Mouse (Mus musculus): Measurements from ENCODE around the gene Wdr83. TPM values are rescaled to one million over a fixed set of nuclear protein-coding genes. Genes with fewer than 3 reads are reported as not detected.

Wdr83 gene
- total and polyA plus RNA-seq, 3 experiments: 27.0 to 58.4 TPM; not detected in 1

DNA sequence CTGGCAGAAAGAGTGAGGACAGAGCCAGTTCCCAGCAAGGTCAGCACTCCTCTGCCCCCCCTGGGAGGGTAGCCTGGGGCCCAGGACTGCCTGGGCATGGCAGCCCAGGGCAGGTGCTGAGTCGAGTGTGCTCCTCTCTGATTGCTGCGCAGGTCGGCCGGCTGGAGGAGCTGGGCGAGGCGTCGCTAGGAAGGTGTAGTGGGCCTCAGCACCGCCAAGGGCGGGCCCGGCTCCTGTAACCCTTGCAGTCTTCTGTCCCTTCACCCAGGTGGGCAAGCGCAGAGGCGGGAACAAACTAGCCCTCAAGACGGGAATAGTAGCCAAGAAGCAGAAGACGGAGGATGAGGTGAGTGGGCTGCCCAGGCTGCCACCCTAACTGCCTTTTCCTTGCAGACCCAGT lies 51.8 kb downstream of the Wdr83 start:
- TF ChIP-seq GABPA (IDR thresholded peaks at IDR 0.05; ENCODE audit: low read depth, low read length) (no peak), CHD1 (IDR thresholded peaks at IDR 0.05; ENCODE audit: low read depth, low read length) (no peak), NRF1 (IDR thresholded peaks at IDR 0.05; ENCODE audit: insufficient read depth, low read depth, low read length, poor library complexity, severe bottlenecking) (no peak), JUND (IDR thresholded peaks at IDR 0.05; ENCODE audit: low read depth, low read length) (no peak), MXI1 (IDR thresholded peaks at IDR 0.05; ENCODE audit: low read depth, low read length) (no peak), CHD2 (IDR thresholded peaks at IDR 0.05; ENCODE audit: low read length) (no peak), HCFC1 (IDR thresholded peaks at IDR 0.05; ENCODE audit: low read depth, low read length) (no peak), TAL1 (IDR thresholded peaks at IDR 0.05; ENCODE audit: low read length) (no peak), TCF12 (IDR thresholded peaks at IDR 0.05; ENCODE audit: low read depth, low read length) (no peak), GATA1 (IDR thresholded peaks at IDR 0.05; ENCODE audit: low read depth, low read length) (no peak), RCOR1 (IDR thresholded peaks at IDR 0.05; ENCODE audit: low read depth, low read length) (no peak)
- DNase-seq (ENCODE audit: low read depth, low spot score): no peak
- no peaks in the 10 kb centered on the region for H3K27me3 ChIP-seq (ENCODE audit: control insufficient read depth in 1 of 2, insufficient read depth in 2 of 2, low read length in 2 of 2)
- no peaks in the 10 kb centered on the region for H3K9me3 ChIP-seq (replicated peaks; ENCODE audit: insufficient read depth, low read length)
- peaks cover 43% of the 10 kb centered on the region for H3K79me2 ChIP-seq (ENCODE audit: control insufficient read depth, insufficient read depth, low read length, poor library complexity)
- H3K36me3 ChIP-seq (ENCODE audit: control insufficient read depth in 1 of 2, insufficient read depth in 2 of 2, low read length in 2 of 2): peaks cover 4 to 10% of the 10 kb centered on the region in 2 experiments
- H3K4me1 ChIP-seq (ENCODE audit: control insufficient read depth in 1 of 2, insufficient read depth in 2 of 2, low read length in 2 of 2): peaks cover 6 to 10% of the 10 kb centered on the region in 2 experiments; a peak in 3 of 4 replicates
- H3K9ac ChIP-seq (ENCODE audit: control insufficient read depth, low read depth, low read length, poor library complexity, severe bottlenecking): no peak overlapping the region
- H3K27ac ChIP-seq (ENCODE audit: control insufficient read depth, low read depth, low read length): no peak overlapping the region
- no peak overlapping the region for H3K4me3 ChIP-seq (ENCODE audit: control insufficient read depth in 1 of 2, insufficient read depth in 1 of 2, low read depth in 2 of 2, low read length in 2 of 2)

GRCm38 (mm10) chr8:85027922-85028321 lies 53.2 kb downstream of the Wdr83 start:
- TF ChIP-seq EP300 (IDR thresholded peaks at IDR 0.05; ENCODE audit: low read depth in 1 of 2, low read length in 2 of 2) (no peak), GABPA (IDR thresholded peaks at IDR 0.05; ENCODE audit: low read depth, low read length) (no peak), KAT2A (conservative IDR thresholded peaks at IDR 0.05; ENCODE audit: low read depth, low read length) (no peak), MAFK (IDR thresholded peaks at IDR 0.05; ENCODE audit: borderline replicate concordance, low read depth, low read length) (no peak), ZKSCAN1 (IDR thresholded peaks at IDR 0.05; ENCODE audit: low read depth, low read length) (no peak), ETS1 (IDR thresholded peaks at IDR 0.05; ENCODE audit: low read depth, low read length) (no peak), TBP (IDR thresholded peaks at IDR 0.05; ENCODE audit: low read depth, low read length) (no peak), ZNF384 (IDR thresholded peaks at IDR 0.05; ENCODE audit: low read depth, low read length) (no peak), MAZ (IDR thresholded peaks at IDR 0.05; ENCODE audit: low read depth, low read length) (no peak), NELFE (IDR thresholded peaks at IDR 0.05; ENCODE audit: low read depth, low read length) (no peak), CHD1 (IDR thresholded peaks at IDR 0.05; ENCODE audit: low read depth, low read length) (peak; percentile 49; the same call in 1 of the 2 replicates), RAD21 (IDR thresholded peaks at IDR 0.05; ENCODE audit: low read depth, low read length) (peak; percentile 6), SMC3 (IDR thresholded peaks at IDR 0.05; ENCODE audit: low read depth, low read length) (peak; percentile 14; the same call in 1 of the 2 replicates), CTCF (IDR thresholded peaks at IDR 0.05 in 2 of 3, conservative IDR thresholded peaks at IDR 0.05 in 1 of 3; ENCODE audit: control insufficient read depth in 1 of 3, insufficient read depth in 1 of 3, low read depth in 2 of 3, low read length in 3 of 3, poor library complexity in 1 of 3, severe bottlenecking in 1 of 3) (peak in 1 of 3 experiments; percentile 20; a peak in 1 of 6 replicates), E2F4 (IDR thresholded peaks at IDR 0.05; ENCODE audit: borderline replicate concordance, low read depth, low read length) (no peak)
- Histone ChIP-seq H3K36me3 (ENCODE audit: control insufficient read depth in 1 of 2, insufficient read depth in 2 of 2, low read length in 2 of 2) (peaks cover 4 to 14% of the 10 kb centered on the region in 2 experiments; a peak in 3 of 4 replicates), H3K9me3 (replicated peaks; ENCODE audit: insufficient read depth, low read length) (no peaks in the 10 kb centered on the region), H3K4me1 (ENCODE audit: control insufficient read depth in 1 of 2, insufficient read depth in 2 of 2, low read length in 2 of 2) (peaks cover 9 to 14% of the 10 kb centered on the region in 2 experiments; a peak in 3 of 4 replicates), H3K9ac (ENCODE audit: control insufficient read depth, low read depth, low read length, poor library complexity, severe bottlenecking) (peak overlapping the region; percentile 93), H3K27me3 (ENCODE audit: control insufficient read depth in 1 of 2, insufficient read depth in 2 of 2, low read length in 2 of 2) (no peaks in the 10 kb centered on the region), H3K4me3 (ENCODE audit: control insufficient read depth in 1 of 2, insufficient read depth in 1 of 2, low read depth in 2 of 2, low read length in 2 of 2) (peak overlapping the region; percentile 94 to 95), H3K79me2 (ENCODE audit: control insufficient read depth, insufficient read depth, low read length, poor library complexity) (peaks cover 47% of the 10 kb centered on the region), H3K27ac (ENCODE audit: control insufficient read depth, low read depth, low read length) (no peak overlapping the region)
- DNase-seq (ENCODE audit: low read depth, low spot score): peak; percentile 40
